Mouse (Mus musculus): ENCODE data around the gene Pde6c.

- no peak for TF ChIP-seq POLR2A (IDR thresholded peaks at IDR 0.05; ENCODE audit: control insufficient read depth, extremely low read depth, insufficient read depth, low read length, poor library complexity)
- TF ChIP-seq CTCF (IDR thresholded peaks at IDR 0.05; ENCODE audit: borderline replicate concordance, control insufficient read depth, extremely low read depth, insufficient read depth, low read length, poor library complexity), result no peak
Measured at GRCm38 (mm10) chr19:38232087-38232486, 99.5 kb downstream of the Pde6c start.
